Mouse (Mus musculus) cerebellum, adult 2 months (tissue): ENCODE data around the gene Zfp131.

Experiments used
- CTCF ChIP-seq: fragments of 200-500 bp; IDR thresholded peaks from 2 replicates; pipeline ENCODE4 v1.5.1; 2011; ENCODE audit warnings: low read depth, mild to moderate bottlenecking, control low read depth, low read length, moderate library complexity, borderline replicate concordance; ENCODE audit not compliant: insufficient read depth
- POLR2A ChIP-seq: fragments of 200-500 bp; IDR thresholded peaks from 2 replicates; pipeline ENCODE4 v1.6.1; 2011; ENCODE audit warnings: low read length, control low read depth, borderline replicate concordance; ENCODE audit not compliant: insufficient read depth

GRCm38 (mm10) chr13:119722447-119722846 lies 68.2 kb downstream of the Zfp131 start:
- TF ChIP-seq CTCF (no peak), POLR2A (no peak)
